Mouse (Mus musculus): ENCODE data around the gene Mfsd2a.
"Not testable (repeated sequence)": the region's sequence is repeated elsewhere in the genome, so short reads cannot be mapped to it uniquely, and the experiment has no call there.

Mfsd2a gene

DNA sequence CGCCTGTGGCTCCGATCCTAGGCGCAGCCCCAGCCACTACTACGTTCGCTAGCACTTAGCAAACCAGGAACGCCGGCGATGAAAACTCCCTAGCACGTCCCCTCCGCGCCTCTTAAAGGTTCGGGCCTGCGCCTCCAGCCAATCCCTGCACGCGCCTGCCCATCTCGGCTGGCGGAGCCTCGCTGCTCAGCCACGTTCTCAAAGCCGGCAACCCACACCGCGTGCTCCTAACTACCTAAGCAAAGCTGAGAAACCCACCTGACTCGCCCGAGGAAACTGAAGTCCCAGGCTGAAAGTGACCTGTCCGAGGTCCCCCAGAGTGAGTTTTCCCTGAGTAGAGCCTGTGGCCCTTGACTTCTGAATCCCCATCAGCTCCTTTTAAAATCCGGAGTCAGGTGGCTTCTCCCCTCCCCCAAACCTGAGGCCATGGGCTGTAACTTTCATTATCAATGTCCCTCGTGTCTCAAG, at the start of gene Mfsd2a:
Mfsd2a (minus strand) TSS at position 89 of the 468 bp plus-strand sequence.
- 0 out of 2 replicates have a peak, but pooled peaks have one; percentile 36 for ATAC-seq (ENCODE audit: insufficient number of reproducible peaks, low FRiP score, low TSS enrichment)

- ATAC-seq (ENCODE audit: insufficient number of reproducible peaks, low FRiP score, low TSS enrichment) = no peak
Measured at GRCm38 (mm10) chr4:123005054-123005966, 44.3 kb upstream of the Mfsd2a start.

DNA sequence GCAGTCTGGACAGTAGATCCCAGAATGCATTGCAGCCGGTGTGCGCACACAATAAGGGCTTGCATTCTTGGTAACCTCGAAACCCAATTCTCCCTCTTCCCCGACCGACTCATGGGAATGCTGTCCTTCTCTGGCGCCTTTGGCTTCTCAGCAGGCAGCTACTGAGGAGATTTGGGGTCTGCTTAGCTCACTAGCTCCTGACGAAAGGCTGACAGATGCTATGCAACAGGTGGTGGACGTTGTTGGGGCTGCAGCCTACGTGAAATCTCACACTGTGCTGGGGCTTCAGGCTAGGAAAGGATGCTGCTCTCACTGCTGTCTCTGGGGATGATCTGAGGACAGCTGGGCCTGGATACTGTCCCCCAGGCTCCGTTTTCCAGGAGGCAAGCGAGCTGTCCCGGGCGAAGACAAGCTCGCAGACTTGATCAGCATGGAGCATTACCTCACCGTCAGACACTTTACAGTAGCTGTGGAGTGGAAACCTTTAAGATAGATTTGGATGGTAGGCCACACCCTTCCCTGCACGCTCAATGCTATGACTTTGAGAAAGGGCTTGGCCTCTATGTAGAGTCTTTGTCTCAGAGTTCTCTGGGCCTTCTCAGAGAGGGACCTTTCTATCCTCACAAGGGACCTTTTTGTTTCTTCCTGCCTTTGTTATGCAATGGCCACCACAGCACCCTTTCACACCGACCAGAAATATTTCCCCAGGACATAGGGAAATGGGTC, 39.8 kb upstream of the Mfsd2a start:
- ATAC-seq (ENCODE audit: insufficient number of reproducible peaks, low FRiP score, low TSS enrichment) = no peak

GRCm38 (mm10) chr4:123000130-123000529, 39.1 kb upstream of the Mfsd2a start:
- no peak for ATAC-seq (ENCODE audit: insufficient number of reproducible peaks, low FRiP score, low TSS enrichment)

- no peak for ATAC-seq (ENCODE audit: insufficient number of reproducible peaks, low FRiP score, low TSS enrichment)
Measured at GRCm38 (mm10) chr4:122999263-122999691, 38.3 kb upstream of the Mfsd2a start.

- ATAC-seq (ENCODE audit: insufficient number of reproducible peaks, low FRiP score, low TSS enrichment) = no peak
Measured at GRCm38 (mm10) chr4:122998537-122999262, 37.7 kb upstream of the Mfsd2a start.

- no peak for ATAC-seq (ENCODE audit: insufficient number of reproducible peaks, low FRiP score, low TSS enrichment)
Measured at GRCm38 (mm10) chr4:122996618-122997381, 35.8 kb upstream of the Mfsd2a start.

DNA sequence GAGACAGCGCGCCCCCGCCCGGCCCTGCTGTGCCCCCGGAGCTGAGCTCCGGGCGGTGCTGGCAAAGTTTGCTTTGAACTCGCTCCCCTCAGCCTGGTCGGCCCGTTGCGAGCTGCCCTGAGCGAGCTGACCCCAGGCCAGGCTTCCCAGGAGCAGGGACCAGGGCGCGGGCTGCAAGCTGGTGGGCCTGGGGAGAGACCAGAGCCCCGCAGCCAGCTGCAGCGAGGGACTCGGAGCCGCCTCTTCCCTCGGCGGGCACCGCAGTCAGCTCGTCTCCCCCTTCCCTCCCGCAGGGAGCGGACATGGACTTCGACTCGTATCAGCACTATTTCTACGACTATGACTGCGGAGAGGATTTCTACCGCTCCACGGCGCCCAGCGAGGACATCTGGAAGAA, 35.2 kb upstream of the Mfsd2a start:
- no peak for ATAC-seq (ENCODE audit: insufficient number of reproducible peaks, low FRiP score, low TSS enrichment)

- peak; percentile 85 for ATAC-seq (ENCODE audit: insufficient number of reproducible peaks, low FRiP score, low TSS enrichment)
Measured at GRCm38 (mm10) chr4:122995404-122996220, 34.6 kb upstream of the Mfsd2a start, which contains the start of gene Mycl. TSS of gene Mycl (plus strand) at chr4:122995652.

DNA sequence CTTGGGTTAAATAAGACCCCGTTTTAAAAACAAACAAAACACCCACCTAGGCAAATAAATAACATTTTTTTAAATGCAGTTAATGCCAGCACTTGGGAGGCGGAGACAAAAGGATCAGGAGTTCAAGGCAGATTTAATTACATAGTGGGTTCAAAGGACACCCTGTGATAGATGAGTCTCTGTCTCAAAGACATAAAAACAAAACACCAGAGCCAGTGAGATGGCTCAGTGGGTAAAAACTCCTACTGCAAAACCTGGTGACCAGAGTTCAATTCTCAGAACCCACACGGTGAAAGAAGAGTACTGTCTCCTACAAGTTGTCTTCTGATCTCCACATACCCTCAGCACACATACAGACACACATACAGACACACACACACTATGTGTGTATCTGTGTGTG, 31.3 kb upstream of the Mfsd2a start:
- ATAC-seq (ENCODE audit: insufficient number of reproducible peaks, low FRiP score, low TSS enrichment) = no peak

- no peak for ATAC-seq (ENCODE audit: insufficient number of reproducible peaks, low FRiP score, low TSS enrichment)
Measured at GRCm38 (mm10) chr4:122991177-122991576, 30.2 kb upstream of the Mfsd2a start.

- not testable (repeated sequence) for ATAC-seq (ENCODE audit: insufficient number of reproducible peaks, low FRiP score, low TSS enrichment)
Measured at GRCm38 (mm10) chr4:122988004-122988403, 27.0 kb upstream of the Mfsd2a start.

DNA sequence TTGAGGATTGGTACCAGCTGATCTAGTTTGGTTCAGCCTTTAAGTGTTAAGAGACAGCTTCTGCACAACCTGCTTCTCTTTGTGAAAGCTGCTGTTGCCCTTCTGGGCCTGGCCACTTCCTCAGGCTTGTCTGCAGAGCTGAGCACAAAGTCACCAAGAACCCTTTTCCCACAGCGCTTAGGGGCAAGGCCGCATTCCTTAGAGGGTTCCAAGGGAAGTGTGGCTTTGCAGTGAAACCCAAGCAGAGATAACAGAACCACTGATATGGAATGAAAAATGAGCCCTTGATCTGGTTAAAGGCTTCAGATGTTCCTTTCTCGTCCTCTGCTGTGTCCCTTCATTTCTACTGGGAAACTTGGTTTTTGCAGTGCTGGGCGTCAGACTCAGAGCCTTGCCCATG, 26.4 kb upstream of the Mfsd2a start:
- ATAC-seq (ENCODE audit: insufficient number of reproducible peaks, low FRiP score, low TSS enrichment) = no peak

DNA sequence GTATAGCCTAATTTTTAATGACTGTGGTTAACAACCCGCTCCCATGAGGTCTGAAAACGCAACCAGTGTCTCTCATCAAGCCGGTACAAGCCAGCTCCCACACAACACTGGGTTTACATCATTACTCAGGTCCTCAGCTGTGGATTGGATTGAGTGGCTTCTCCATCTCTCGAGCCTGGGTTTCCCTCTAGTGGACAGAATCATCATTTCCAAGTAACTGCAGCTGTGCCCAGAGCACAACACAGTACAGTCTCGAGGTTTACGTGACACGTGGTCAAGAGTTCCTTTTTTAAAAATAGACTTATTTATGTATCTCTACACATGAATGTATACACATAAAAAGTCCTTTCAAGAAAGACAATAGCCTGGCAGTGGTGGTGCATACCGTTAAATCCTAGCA, 24.1 kb upstream of the Mfsd2a start:
- ATAC-seq (ENCODE audit: insufficient number of reproducible peaks, low FRiP score, low TSS enrichment) = no peak

DNA sequence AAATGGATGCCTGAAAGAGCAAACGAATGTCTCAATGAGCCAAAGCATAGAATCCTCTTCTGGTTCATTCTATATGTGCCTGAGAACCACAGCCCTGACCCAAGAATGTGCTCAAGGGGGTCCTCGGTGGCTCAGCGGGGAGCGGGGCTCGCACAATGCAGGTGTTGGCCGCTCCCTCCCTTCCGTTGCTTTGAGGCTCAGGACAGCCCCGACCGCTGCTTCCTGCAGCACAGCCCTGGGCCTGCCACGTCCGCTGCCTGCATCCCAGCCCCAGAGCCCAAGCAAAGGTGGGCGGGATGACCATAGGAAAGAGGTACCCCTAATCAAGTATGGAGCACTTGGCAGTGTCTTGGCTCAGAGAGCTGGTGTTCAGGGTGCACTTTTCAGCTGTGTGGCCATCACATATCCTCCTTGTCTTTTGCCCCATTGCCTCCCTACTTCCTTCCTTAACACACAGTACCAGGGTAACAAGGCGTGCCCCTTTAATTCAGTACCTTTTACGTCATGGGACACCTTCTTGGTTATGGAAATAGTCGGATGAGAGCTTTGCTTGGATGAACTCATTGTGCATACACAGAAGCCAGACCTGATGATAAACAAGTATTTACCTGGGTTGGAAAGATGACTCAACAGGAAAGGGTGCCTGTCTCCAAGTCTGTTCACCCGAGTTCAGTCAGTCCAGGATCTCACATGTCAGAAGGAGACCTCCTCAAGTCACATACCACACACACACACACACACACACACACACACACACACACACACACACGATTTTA, 22.7 kb upstream of the Mfsd2a start:
- no peak for ATAC-seq (ENCODE audit: insufficient number of reproducible peaks, low FRiP score, low TSS enrichment)

- ATAC-seq (ENCODE audit: insufficient number of reproducible peaks, low FRiP score, low TSS enrichment) = no peak
Measured at GRCm38 (mm10) chr4:122982537-122982936, 21.5 kb upstream of the Mfsd2a start.

DNA sequence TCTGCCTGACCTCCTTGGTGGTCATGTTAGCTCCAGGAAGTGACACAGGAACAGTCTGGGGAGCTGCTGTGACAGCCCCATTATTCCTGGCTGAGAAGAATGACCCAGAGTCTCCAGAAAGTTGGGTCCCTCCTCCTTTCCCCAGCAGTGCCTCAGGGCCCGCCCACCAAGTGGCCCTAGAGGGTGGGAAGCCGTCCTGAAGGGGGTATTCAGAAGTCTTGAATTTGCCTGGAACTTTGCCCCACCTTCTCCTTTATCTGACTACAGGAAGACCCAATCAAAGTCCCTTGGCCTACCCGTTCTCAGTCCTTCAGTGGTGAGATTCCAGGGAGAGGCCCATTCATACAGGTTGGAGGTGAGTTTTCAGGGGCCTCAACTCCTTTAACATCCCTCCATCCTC, 20.9 kb upstream of the Mfsd2a start:
- no peak for ATAC-seq (ENCODE audit: insufficient number of reproducible peaks, low FRiP score, low TSS enrichment)

GRCm38 (mm10) chr4:122981238-122981637, 20.2 kb upstream of the Mfsd2a start:
- no peak for ATAC-seq (ENCODE audit: insufficient number of reproducible peaks, low FRiP score, low TSS enrichment)
